Mouse (Mus musculus) lung, postnatal 4 days (tissue): ENCODE measurements around the gene Ybey.

Source experiments
- DNase-seq, 2 experiments: peaks; one replicate each; pipeline ENCODE4 v3.0.0; 2021

Ybey gene

GRCm38 (mm10) chr10:76442178-76443088, 26.5 kb downstream of the Ybey start, which contains the start of gene Pcnt:
TSS of gene Pcnt (minus strand) at chr10:76442786.
- DNase-seq = peak; percentile 98 to 99

DNA sequence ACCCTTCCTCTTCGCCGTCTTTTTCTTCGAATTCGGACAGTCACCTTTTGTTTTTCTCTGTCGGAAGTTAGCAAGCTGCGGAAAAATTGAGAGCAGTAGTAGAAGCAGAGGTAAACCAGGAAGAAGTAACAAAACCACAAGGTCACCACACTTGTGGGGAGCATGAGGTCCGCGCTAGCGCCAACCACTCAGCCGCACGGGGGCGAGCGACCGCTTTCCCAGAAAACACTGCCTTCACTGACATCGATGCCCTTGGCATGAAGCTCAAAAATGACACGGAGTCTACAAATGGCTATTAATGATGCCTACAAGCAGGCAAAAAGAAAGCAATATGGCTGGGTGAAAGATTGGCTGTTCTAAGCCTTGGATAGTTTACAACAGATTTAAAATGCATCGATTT, 28.6 kb downstream of the Ybey start, which contains the start of gene AC141477.1:
TSS of gene AC141477.1 (minus strand) at position 164 of the 400 bp plus-strand sequence.
- no peak for DNase-seq

DNA sequence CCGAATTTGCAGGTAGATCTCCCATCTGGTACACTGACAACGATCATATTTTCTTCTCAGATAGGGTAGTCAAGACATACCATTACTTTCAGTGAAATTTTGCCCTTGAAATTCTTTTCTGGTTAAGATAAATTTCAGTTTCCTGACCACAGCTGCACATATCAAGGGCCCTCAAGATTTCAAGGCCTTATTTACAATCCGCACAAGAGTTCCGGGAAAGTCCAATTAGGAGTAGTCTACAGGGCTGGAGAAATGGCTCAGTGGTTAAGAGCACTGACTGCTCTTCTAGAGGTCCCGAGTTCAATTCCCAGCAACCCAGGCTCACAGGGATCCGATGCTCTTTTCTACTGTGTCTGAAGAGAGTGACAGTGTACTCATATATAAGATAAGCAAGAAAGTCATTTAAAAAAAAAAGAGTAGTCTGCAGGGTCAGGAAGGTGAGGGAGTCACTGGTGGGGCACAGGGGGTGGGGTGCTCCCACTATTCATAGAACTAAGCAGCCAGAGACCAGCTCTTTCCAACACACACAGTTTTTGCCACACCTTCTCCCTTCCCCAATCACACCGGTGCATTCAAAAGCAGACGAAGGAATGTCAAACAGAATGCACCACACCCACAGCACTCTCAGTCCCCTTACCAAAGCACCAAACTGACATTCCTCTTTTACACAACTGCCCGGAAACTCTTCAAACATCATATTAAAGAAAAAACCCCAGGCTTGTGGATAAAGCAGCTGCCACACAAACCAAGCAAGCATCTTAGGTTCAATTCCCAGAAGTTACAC, 29.6 kb downstream of the Ybey start:
- no peak for DNase-seq

DNA sequence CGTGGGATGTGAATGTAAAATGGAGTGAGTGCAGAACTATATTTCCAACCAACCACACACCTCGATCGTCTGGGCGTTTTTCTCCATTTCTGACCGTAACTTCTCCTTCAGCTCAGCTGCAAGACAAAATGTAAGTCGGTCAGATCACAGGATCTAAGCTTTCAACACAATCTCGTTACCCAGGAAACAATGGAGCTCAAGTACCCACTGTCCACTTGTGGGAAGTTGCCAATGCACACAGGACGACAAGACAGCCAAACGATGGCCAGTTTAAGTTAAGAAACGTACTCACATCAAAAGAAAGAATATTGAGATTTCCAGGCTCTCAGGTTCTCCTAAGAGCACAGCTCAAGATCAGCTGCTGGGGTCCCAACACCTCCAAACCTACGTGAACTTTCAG, 35.0 kb downstream of the Ybey start:
- peak in 1 of 2 experiments; percentile 40 for DNase-seq

DNA sequence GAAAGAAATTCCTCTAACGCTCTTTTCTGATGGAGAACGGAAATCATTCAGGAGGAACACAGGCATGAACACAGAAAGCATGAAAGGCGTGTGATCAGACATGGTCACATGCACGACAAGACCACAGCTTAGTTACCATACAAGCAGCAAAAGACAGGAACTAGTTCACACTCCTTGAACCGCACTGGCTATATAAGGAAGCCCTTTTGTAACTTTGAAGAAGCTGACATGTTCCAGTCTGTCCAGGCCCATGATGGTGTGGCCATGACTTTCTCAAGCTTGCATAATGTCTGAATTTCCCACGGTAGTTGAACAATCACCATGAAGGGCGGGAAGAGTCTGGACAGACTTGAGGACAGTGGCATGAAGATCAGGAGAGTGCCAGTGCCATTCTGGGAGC, 43.2 kb downstream of the Ybey start:
- DNase-seq = no peak

- no peak for DNase-seq
Observed at GRCm38 (mm10) chr10:76416811-76417210, 52.1 kb downstream of the Ybey start.
